Mouse (Mus musculus) embryonic fibroblast, embryonic 13.5 days (primary cell): Measurements from ENCODE around the gene Cep135. TPM values are rescaled to one million over a fixed set of nuclear protein-coding genes. Genes with fewer than 3 reads are reported as not detected.

Source experiments
- H3K27ac ChIP-seq: 2 replicates; pipeline ENCODE4 v1.5.1; 2012; ENCODE audit warnings: low read length, control low read depth, inconsistent platforms; ENCODE audit not compliant: insufficient read depth
- H3K4me1 ChIP-seq: 2 replicates; pipeline ENCODE4 v1.6.1; 2011; ENCODE audit warnings: low read length; ENCODE audit not compliant: control insufficient read depth, insufficient read depth
- H3K4me3 ChIP-seq: 2 replicates; pipeline ENCODE4 v1.5.1; 2011; ENCODE audit warnings: mild to moderate bottlenecking, control low read depth, low read length; ENCODE audit not compliant: insufficient read depth
- CTCF ChIP-seq: IDR thresholded peaks from 2 replicates; pipeline ENCODE4 v1.5.1; 2011; ENCODE audit warnings: mild to moderate bottlenecking, control low read depth, low read length, moderate library complexity, borderline replicate concordance; ENCODE audit not compliant: insufficient read depth
- POLR2A ChIP-seq: IDR thresholded peaks from 2 replicates; pipeline ENCODE4 v1.6.1; 2011; ENCODE audit warnings: low read depth, mild to moderate bottlenecking, control low read depth, low read length, moderate library complexity
- polyA plus RNA-seq: library from polyadenylated mRNA; stranded (reverse); fragments of >200 nt; gene quantifications from 2 replicates; pipeline ENCODE4 v1.2.4, GENCODE M21; 2011; ENCODE audit warnings: low read depth; ENCODE audit not compliant: missing spikeins, insufficient read length

The Cep135 gene
- 7.4 and 9.7 TPM in 2 replicates for polyA plus RNA-seq

GRCm38 (mm10) chr5:76588551-76589283 is at the start of gene Cep135:
Gene Cep135, plus strand, starts transcription at chr5:76588698.
- peak; percentile 53 for TF ChIP-seq POLR2A
- TF ChIP-seq CTCF = peak; percentile 44; the same call in 1 of the 2 replicates
- H3K27ac ChIP-seq = peak within 1 kb of the TSS; percentile 75
- 0 out of 2 replicates have a peak, but pooled peaks cover 4% of the 10 kb centered on the region for H3K4me1 ChIP-seq
- peak within 1 kb of the TSS; percentile 63 for H3K4me3 ChIP-seq

GRCm38 (mm10) chr5:76540181-76540580 is 48.3 kb upstream of the Cep135 start:
- TF ChIP-seq CTCF (no peak), POLR2A (no peak)
- peaks cover 3% of the 10 kb centered on the region for H3K4me1 ChIP-seq

GRCm38 (mm10) chr5:76540842-76541241 is 47.7 kb upstream of the Cep135 start:
- Histone ChIP-seq H3K4me3 (no peak overlapping the region), H3K4me1 (peaks cover 3% of the 10 kb centered on the region), H3K27ac (peak overlapping the region; percentile 87; the same call in 1 of the 2 replicates)
- TF ChIP-seq POLR2A = no peak
- no peak for TF ChIP-seq CTCF

More at GRCm38 (mm10) chr5:76540181-76540580, 48.3 kb upstream of the Cep135 start:
- Histone ChIP-seq H3K27ac (peak overlapping the region; percentile 87), H3K4me3 (no peak overlapping the region)

GRCm38 (mm10) chr5:76543200-76543599 is 45.3 kb upstream of the Cep135 start:
- TF ChIP-seq POLR2A (no peak), CTCF (no peak)
- H3K4me1 ChIP-seq = peaks cover 3% of the 10 kb centered on the region
- no peak overlapping the region for H3K4me3 ChIP-seq
- H3K27ac ChIP-seq = no peak overlapping the region

- Histone ChIP-seq H3K4me1 (no peaks in the 10 kb centered on the region), H3K4me3 (no peak overlapping the region), H3K27ac (no peak overlapping the region)
- TF ChIP-seq CTCF (no peak), POLR2A (no peak)
These were observed 38.1 kb upstream of the Cep135 start for GRCm38 (mm10) chr5:76550426-76550825.

- H3K27ac ChIP-seq = no peak overlapping the region
- TF ChIP-seq CTCF (peak; percentile 98), POLR2A (no peak)
- no peak overlapping the region for H3K4me3 ChIP-seq
- no peaks in the 10 kb centered on the region for H3K4me1 ChIP-seq
These were observed 23.2 kb upstream of the Cep135 start for GRCm38 (mm10) chr5:76565321-76565720.

- Histone ChIP-seq H3K27ac (no peak overlapping the region), H3K4me3 (no peak overlapping the region), H3K4me1 (no peaks in the 10 kb centered on the region)
- no peak for TF ChIP-seq POLR2A
- no peak for TF ChIP-seq CTCF
These were observed 14.2 kb upstream of the Cep135 start for GRCm38 (mm10) chr5:76574251-76574650.

GRCm38 (mm10) chr5:76577026-76577425 is 11.5 kb upstream of the Cep135 start:
- no peaks in the 10 kb centered on the region for H3K4me1 ChIP-seq
- TF ChIP-seq CTCF (no peak), POLR2A (no peak)
- H3K27ac ChIP-seq = no peak overlapping the region
- H3K4me3 ChIP-seq = no peak overlapping the region

GRCm38 (mm10) chr5:76585378-76585777 is 3.1 kb upstream of the Cep135 start:
- no peak overlapping the region for H3K27ac ChIP-seq
- no peak overlapping the region for H3K4me3 ChIP-seq
- no peak for TF ChIP-seq POLR2A
- TF ChIP-seq CTCF = no peak
- 0 out of 2 replicates have a peak, but pooled peaks cover 3% of the 10 kb centered on the region for H3K4me1 ChIP-seq

GRCm38 (mm10) chr5:76589311-76589710 is 813 bp downstream of the Cep135 start:
- 0 out of 2 replicates have a peak, but pooled peaks cover 4% of the 10 kb centered on the region for H3K4me1 ChIP-seq
- TF ChIP-seq CTCF (no peak), POLR2A (no peak)
- H3K4me3 ChIP-seq = peak overlapping the region; percentile 63
- peak overlapping the region; percentile 23 for H3K27ac ChIP-seq
